ENCODE assay signal across 32 mouse cellular contexts in genomic region chr10:34244745-34245144, GRCm38 (mm10). TPM values are rescaled to one million over a fixed set of nuclear protein-coding genes. Genes with fewer than 3 reads are reported as not detected.
DNase-seq lines count a peak whose midpoint lies in the region; ATAC-seq and TF ChIP-seq lines count a peak whose summit lies in the region.
"Had no signal": no experiment of that assay in that cellular context is flagged by ENCODE, and none has a peak within 500 bp of the region (broad histone marks: within the 10 kb centered on the region; RNA-seq: fewer than 3 reads in every experiment).

No protein-coding gene starts in this region.

- H3K4me2 ChIP-seq in liver, postnatal 0 days (ENCODE audit: low read depth, low read length) = no peak overlapping the region
- H3K4me2 ChIP-seq in liver, embryonic 12.5 days = no peak overlapping the region
- H3K4me2 ChIP-seq in heart, embryonic 11.5 days = no peak overlapping the region
- H3K4me2 ChIP-seq: embryonic facial prominence, embryonic 12.5 days; forebrain, embryonic 15.5 days; heart, embryonic 15.5 days; hindbrain, embryonic 13.5 days; kidney, embryonic 15.5 days; limb, embryonic 13.5 days; midbrain, embryonic 12.5 days; neural tube, embryonic 13.5 days; stomach, embryonic 15.5 days had no signal

- no peak overlapping the region for H3K27ac ChIP-seq in liver, postnatal 0 days (ENCODE audit: low read depth)
- no peak overlapping the region for H3K27ac ChIP-seq in liver, embryonic 12.5 days
- peak overlapping the region; percentile 37 for H3K27ac ChIP-seq in bone marrow macrophage, adult 2 months (ENCODE audit: insufficient read depth, low read depth, low read length)
- H3K27ac ChIP-seq in heart, embryonic 11.5 days (ENCODE audit: low read depth, low read length) = no peak overlapping the region
- H3K27ac ChIP-seq: embryonic facial prominence, embryonic 12.5 days; forebrain, embryonic 10.5 days; forebrain, embryonic 15.5 days; gastrocnemius, adult 2 months; heart, embryonic 15.5 days; hindbrain, embryonic 13.5 days; kidney, embryonic 15.5 days; limb, embryonic 13.5 days; liver, embryonic 14.5 days; midbrain, embryonic 12.5 days; neural tube, embryonic 13.5 days; stomach, embryonic 15.5 days had no signal

- WGBS in liver, postnatal 0 days (ENCODE audit: insufficient replicate concordance) = 44% methylated on average over 5 of the region's 5 CpGs
- WGBS in liver, embryonic 12.5 days (ENCODE audit: insufficient replicate concordance) = 70% methylated on average over 5 of the region's 5 CpGs
- WGBS in heart, embryonic 11.5 days (ENCODE audit: insufficient replicate concordance) = 73% methylated on average over 5 of the region's 5 CpGs

- TF ChIP-seq EP300 in liver, postnatal 0 days (IDR thresholded peaks at IDR 0.05; ENCODE audit: low read depth) = no peak

- no peak for TF ChIP-seq POLR2A in bone marrow macrophage, adult 2 months (IDR thresholded peaks at IDR 0.05; ENCODE audit: borderline replicate concordance, low read depth, low read length)

- DNase-seq in heart, adult 11 months = peak; percentile 80
- DNase-seq in heart, postnatal 4 days = no peak
- no peak for DNase-seq in liver, postnatal 0 days
- DNase-seq in lung, postnatal 36 days = peak; percentile 22
- DNase-seq: adrenal gland, adult 8-10 months; cerebellum, adult 11 months; cerebellum, adult 9-10 months; cerebellum, postnatal 36 days; embryo, embryonic 11 days; gastrocnemius, adult 2 months; gastrocnemius, postnatal 36 days; heart, postnatal 36 days; kidney, postnatal 4 days; right cerebral cortex, postnatal 14 days had no signal

- H3K36me3 ChIP-seq in liver, postnatal 0 days (replicated peaks; ENCODE audit: insufficient read depth, low read length) = no peaks in the 10 kb centered on the region
- H3K36me3 ChIP-seq in liver, embryonic 12.5 days = no peaks in the 10 kb centered on the region
- H3K36me3 ChIP-seq in heart, embryonic 11.5 days (ENCODE audit: control insufficient read depth, insufficient read depth, low read length) = no peaks in the 10 kb centered on the region
- H3K36me3 ChIP-seq: embryonic facial prominence, embryonic 12.5 days; forebrain, embryonic 10.5 days; forebrain, embryonic 15.5 days; heart, embryonic 15.5 days; hindbrain, embryonic 13.5 days; kidney, embryonic 15.5 days; limb, embryonic 13.5 days; midbrain, embryonic 12.5 days; neural tube, embryonic 13.5 days; stomach, embryonic 15.5 days had no signal

- H3K4me1 ChIP-seq in liver, postnatal 0 days (ENCODE audit: insufficient read depth) = 0 out of 2 replicates have a peak, but pooled peaks cover 4% of the 10 kb centered on the region
- H3K4me1 ChIP-seq in liver, embryonic 12.5 days = peaks cover 14% of the 10 kb centered on the region
- H3K4me1 ChIP-seq in bone marrow macrophage, adult 2 months (ENCODE audit: control insufficient read depth, insufficient read depth, low read length) = peaks cover 49% of the 10 kb centered on the region
- H3K4me1 ChIP-seq in heart, embryonic 11.5 days (ENCODE audit: control insufficient read depth, insufficient read depth, low read length) = no peaks in the 10 kb centered on the region
- H3K4me1 ChIP-seq: embryonic facial prominence, embryonic 12.5 days; heart, embryonic 15.5 days; hindbrain, embryonic 13.5 days; limb, embryonic 13.5 days; neural tube, embryonic 13.5 days; stomach, embryonic 15.5 days had no signal

- no peak for TF ChIP-seq CTCF in liver, postnatal 0 days (IDR thresholded peaks at IDR 0.05; ENCODE audit: low read depth)
- TF ChIP-seq CTCF in bone marrow macrophage, adult 2 months (IDR thresholded peaks at IDR 0.05; ENCODE audit: low read depth, low read length) = no peak

- no peak overlapping the region for H3K9ac ChIP-seq in liver, postnatal 0 days (replicated peaks)
- no peak overlapping the region for H3K9ac ChIP-seq in liver, embryonic 12.5 days
- H3K9ac ChIP-seq in heart, embryonic 11.5 days (ENCODE audit: low read depth, low read length) = no peak overlapping the region
- H3K9ac ChIP-seq: embryonic facial prominence, embryonic 12.5 days; forebrain, embryonic 15.5 days; heart, embryonic 15.5 days; hindbrain, embryonic 13.5 days; kidney, embryonic 15.5 days; limb, embryonic 13.5 days; liver, embryonic 14.5 days; midbrain, embryonic 12.5 days; neural tube, embryonic 13.5 days; stomach, embryonic 15.5 days had no signal

- ATAC-seq in liver, postnatal 0 days = peak; percentile 67
- ATAC-seq in liver, embryonic 12.5 days = no peak
- ATAC-seq in frontal cortex, adult (ENCODE audit: low TSS enrichment) = no peak
- no peak for ATAC-seq in heart, embryonic 11.5 days (replicated peaks; ENCODE audit: insufficient number of reproducible peaks, low FRiP score, low TSS enrichment)
- ATAC-seq: forebrain, embryonic 15.5 days; intestine, postnatal 0 days had no signal

- H3K27me3 ChIP-seq in liver, postnatal 0 days (ENCODE audit: insufficient read depth, low read length) = no peaks in the 10 kb centered on the region
- no peaks in the 10 kb centered on the region for H3K27me3 ChIP-seq in liver, embryonic 12.5 days (replicated peaks)
- H3K27me3 ChIP-seq in heart, embryonic 11.5 days (ENCODE audit: control insufficient read depth, insufficient read depth, low read length) = no peaks in the 10 kb centered on the region
- H3K27me3 ChIP-seq: CH12.LX; embryonic facial prominence, embryonic 12.5 days; forebrain, embryonic 15.5 days; heart, embryonic 15.5 days; hindbrain, embryonic 13.5 days; kidney, embryonic 15.5 days; limb, embryonic 13.5 days; midbrain, embryonic 12.5 days; neural tube, embryonic 13.5 days; stomach, embryonic 15.5 days had no signal

- no peaks in the 10 kb centered on the region for H3K9me3 ChIP-seq in liver, postnatal 0 days (ENCODE audit: low read length)
- no peaks in the 10 kb centered on the region for H3K9me3 ChIP-seq in liver, embryonic 12.5 days (replicated peaks)
- H3K9me3 ChIP-seq in heart, embryonic 11.5 days (replicated peaks; ENCODE audit: control insufficient read depth, low read length) = no peaks in the 10 kb centered on the region
- H3K9me3 ChIP-seq: embryonic facial prominence, embryonic 12.5 days; forebrain, embryonic 10.5 days; forebrain, embryonic 15.5 days; heart, embryonic 15.5 days; hindbrain, embryonic 13.5 days; kidney, embryonic 15.5 days; limb, embryonic 13.5 days; megakaryocyte, embryonic 14.5 days; midbrain, embryonic 12.5 days; neural tube, embryonic 13.5 days; stomach, embryonic 15.5 days had no signal

- no peak overlapping the region for H3K4me3 ChIP-seq in liver, postnatal 0 days (ENCODE audit: low read depth, low read length)
- H3K4me3 ChIP-seq in liver, embryonic 12.5 days = no peak overlapping the region
- no peak overlapping the region for H3K4me3 ChIP-seq in bone marrow macrophage, adult 2 months (ENCODE audit: insufficient read depth, low read length)
- no peak overlapping the region for H3K4me3 ChIP-seq in heart, embryonic 11.5 days (ENCODE audit: low read depth, low read length)
- H3K4me3 ChIP-seq: embryonic facial prominence, embryonic 12.5 days; forebrain, embryonic 10.5 days; forebrain, embryonic 15.5 days; gastrocnemius, adult 2 months; heart, embryonic 15.5 days; hindbrain, embryonic 13.5 days; kidney, embryonic 15.5 days; limb, embryonic 13.5 days; megakaryocyte, embryonic 14.5 days; midbrain, embryonic 12.5 days; neural tube, embryonic 13.5 days; stomach, embryonic 15.5 days had no signal

RNA-seq across cellular contexts. Expression of gene Dse, which starts 37.2 kb away (rescaled TPM):
- 10 to 100 TPM; 10.3 to 10.6 TPM for total RNA-seq in heart, postnatal 4 days (2021)
- polyA plus RNA-seq in liver, postnatal 0 days (2015; fragmentation: Nextera tagmentation; extraction: Ambion mirVana) = 5.6 and 5.8 TPM in 2 replicates
- 10.1 and 10.8 TPM in 2 replicates for polyA plus RNA-seq in liver, embryonic 12.5 days (2016; fragmentation: Nextera tagmentation; extraction: Ambion mirVana)
- 91.2 and 104 TPM in 2 replicates for polyA plus RNA-seq in bone marrow macrophage, adult 2 months (2012; ENCODE audit: insufficient read depth, insufficient read length, missing spikeins)
- polyA plus RNA-seq in heart, embryonic 11.5 days (2014; fragmentation: Nextera tagmentation; extraction: Ambion mirVana) = 21.3 and 23.2 TPM in 2 replicates

RNA-seq across cellular contexts. Expression of gene Tspyl1, which starts 37.2 kb away (rescaled TPM):
- 10 to 100 TPM; 48.3 to 50.0 TPM for total RNA-seq in heart, postnatal 4 days (2021)
- 20.7 and 21.0 TPM in 2 replicates for polyA plus RNA-seq in liver, postnatal 0 days (2015; fragmentation: Nextera tagmentation; extraction: Ambion mirVana)
- polyA plus RNA-seq in liver, embryonic 12.5 days (2016; fragmentation: Nextera tagmentation; extraction: Ambion mirVana) = 40.3 and 40.9 TPM in 2 replicates
- 74.2 and 74.4 TPM in 2 replicates for polyA plus RNA-seq in bone marrow macrophage, adult 2 months (2012; ENCODE audit: insufficient read depth, insufficient read length, missing spikeins)
- polyA plus RNA-seq in heart, embryonic 11.5 days (2014; fragmentation: Nextera tagmentation; extraction: Ambion mirVana) = 52.7 and 57.3 TPM in 2 replicates

RNA-seq across cellular contexts. Expression of gene Tspyl4, which starts 52.5 kb away (rescaled TPM):
- 10 to 100 TPM; 17.7 to 18.9 TPM for total RNA-seq in heart, postnatal 4 days (2021)
- 0.46 and 0.51 TPM in 2 replicates for polyA plus RNA-seq in liver, postnatal 0 days (2015; fragmentation: Nextera tagmentation; extraction: Ambion mirVana)
- 1.5 and 2.1 TPM in 2 replicates for polyA plus RNA-seq in liver, embryonic 12.5 days (2016; fragmentation: Nextera tagmentation; extraction: Ambion mirVana)
- polyA plus RNA-seq in bone marrow macrophage, adult 2 months (2012; ENCODE audit: insufficient read depth, insufficient read length, missing spikeins) = 8.2 and 10.6 TPM in 2 replicates
- 6.3 and 9.5 TPM in 2 replicates for polyA plus RNA-seq in heart, embryonic 11.5 days (2014; fragmentation: Nextera tagmentation; extraction: Ambion mirVana)

Comparison
In these comparisons a context has a peak if more than half of its experiments do, and no peak if none do; other contexts are left out.
1. DNase-seq: peak in heart, adult 11 months (single experiment) and lung, postnatal 36 days (single experiment); none in heart, postnatal 4 days (single experiment) and liver, postnatal 0 days (single experiment).